Mouse (Mus musculus): ENCODE data around the gene Lipc.
"Not testable (repeated sequence)": the region's sequence is repeated elsewhere in the genome, so short reads cannot be mapped to it uniquely, and the experiment has no call there.

The Lipc gene

GRCm38 (mm10) chr9:70859233-70859632 lies 92.8 kb downstream of the Lipc start:
- no peak for DNase-seq (ENCODE audit: low spot score)

GRCm38 (mm10) chr9:70855868-70856267 lies 96.2 kb downstream of the Lipc start:
- no peak for DNase-seq (ENCODE audit: low spot score)

GRCm38 (mm10) chr9:70854950-70855349 lies 97.1 kb downstream of the Lipc start:
- no peak for DNase-seq (ENCODE audit: low spot score)

GRCm38 (mm10) chr9:70853081-70853480 lies 98.9 kb downstream of the Lipc start:
- not testable (repeated sequence) for DNase-seq (ENCODE audit: low spot score)

GRCm38 (mm10) chr9:70851533-70851932 lies 100.5 kb downstream of the Lipc start:
- no peak for DNase-seq (ENCODE audit: low spot score)

- DNase-seq (ENCODE audit: low spot score): no peak
Observed at GRCm38 (mm10) chr9:70848135-70848770, 103.8 kb downstream of the Lipc start.

GRCm38 (mm10) chr9:70847627-70848051 lies 104.4 kb downstream of the Lipc start:
- DNase-seq (ENCODE audit: low spot score): no peak

- DNase-seq (ENCODE audit: low spot score): no peak
Observed at GRCm38 (mm10) chr9:70843270-70843669, 108.8 kb downstream of the Lipc start.

GRCm38 (mm10) chr9:70842300-70842941 lies 109.6 kb downstream of the Lipc start:
- DNase-seq (ENCODE audit: low spot score): no peak

- DNase-seq (ENCODE audit: low spot score): no peak
Observed at GRCm38 (mm10) chr9:70841426-70842215, 110.4 kb downstream of the Lipc start.

GRCm38 (mm10) chr9:70840861-70841341 lies 111.1 kb downstream of the Lipc start:
- no peak for DNase-seq (ENCODE audit: low spot score)

- DNase-seq (ENCODE audit: low spot score): no peak
Observed at GRCm38 (mm10) chr9:70838132-70838911, 113.7 kb downstream of the Lipc start.

GRCm38 (mm10) chr9:70834730-70835154 lies 117.3 kb downstream of the Lipc start:
- peak; percentile 61 for DNase-seq (ENCODE audit: low spot score)

GRCm38 (mm10) chr9:70834217-70834616 lies 117.8 kb downstream of the Lipc start:
- no peak for DNase-seq (ENCODE audit: low spot score)

- no peak for DNase-seq (ENCODE audit: low spot score)
Observed at GRCm38 (mm10) chr9:70833111-70833908, 118.7 kb downstream of the Lipc start.

- DNase-seq (ENCODE audit: low spot score): no peak
Observed at GRCm38 (mm10) chr9:70832231-70832630, 119.8 kb downstream of the Lipc start.

- no peak for DNase-seq (ENCODE audit: low spot score)
Observed at GRCm38 (mm10) chr9:70830844-70831529, 121.0 kb downstream of the Lipc start.

- DNase-seq (ENCODE audit: low spot score): no peak
Observed at GRCm38 (mm10) chr9:70829784-70830488, 122.1 kb downstream of the Lipc start.

- no peak for DNase-seq (ENCODE audit: low spot score)
Observed at GRCm38 (mm10) chr9:70827911-70828310, 124.1 kb downstream of the Lipc start.

GRCm38 (mm10) chr9:70824103-70824502 lies 127.9 kb downstream of the Lipc start:
- DNase-seq (ENCODE audit: low spot score): no peak
